Mouse (Mus musculus) stomach, embryonic 14.5 days (tissue): ENCODE results near the gene Zc3h12c. TPM values are rescaled to one million over a fixed set of nuclear protein-coding genes. Genes with fewer than 3 reads are reported as not detected.

Experiments used
- ATAC-seq: fragments of 200-750 bp; cut with Nextera tagmentation; 2 replicates; pipeline ENCODE4 v1.8.0; 2017; ENCODE audit warnings: low read depth, moderate TSS enrichment; ENCODE audit not compliant: insufficient number of reproducible peaks, insufficient read depth, low FRiP score
- H3K27ac ChIP-seq: fragments of 300-500 bp; sonication (generic); 2 replicates; pipeline ENCODE4 v1.5.1; 2014; ENCODE audit warnings: mild to moderate bottlenecking, low read length, moderate library complexity, mixed read lengths
- H3K27me3 ChIP-seq: fragments of 300-500 bp; sonication (generic); 2 replicates; pipeline ENCODE4 v1.6.1; 2014; ENCODE audit warnings: low read length, control low read depth, mixed read lengths; ENCODE audit not compliant: control insufficient read depth, insufficient read depth
- H3K36me3 ChIP-seq: fragments of 300-500 bp; sonication (generic); 2 replicates; pipeline ENCODE4 v1.6.1; 2014; ENCODE audit warnings: mild to moderate bottlenecking, control low read depth, low read length, moderate library complexity, mixed read lengths; ENCODE audit not compliant: control insufficient read depth, insufficient read depth
- H3K4me1 ChIP-seq: fragments of 300-500 bp; sonication (generic); 2 replicates; pipeline ENCODE4 v1.6.1; 2014; ENCODE audit warnings: low read length, control low read depth, mixed read lengths; ENCODE audit not compliant: control insufficient read depth, insufficient read depth
- H3K4me2 ChIP-seq: fragments of 300-500 bp; sonication (generic); replicated peaks from 2 replicates; pipeline ENCODE4 v1.6.1; 2014; ENCODE audit warnings: low read depth, low read length, control low read depth
- H3K4me3 ChIP-seq: fragments of 300-500 bp; sonication (generic); 2 replicates; pipeline ENCODE4 v1.5.1; 2014; ENCODE audit warnings: low read depth, low read length, control low read depth
- H3K9ac ChIP-seq: fragments of 300-500 bp; sonication (generic); replicated peaks from 2 replicates; pipeline ENCODE4 v1.6.1; 2014; ENCODE audit warnings: low read depth, mild to moderate bottlenecking, control low read depth, low read length, moderate library complexity, mixed read lengths
- H3K9me3 ChIP-seq: fragments of 300-500 bp; sonication (generic); 2 replicates; pipeline ENCODE4 v1.6.1; 2016; ENCODE audit warnings: low read depth, low read length, control low read depth; ENCODE audit not compliant: control insufficient read depth
- WGBS: fragments of 180-500 bp; shearing (Covaris S2); extraction: QIAGEN DNeasy Blood & Tissue Kit; methylation state at CpG from one replicate; pipeline ENCODE4 v1.1.7; 2014; 5-methylcytosine and 5-hydroxymethylcytosine counted together
- polyA plus RNA-seq: library from polyadenylated mRNA; unstranded; fragments of >200 nt; fragmentation: Nextera tagmentation; extraction: Ambion mirVana; gene quantifications from 2 replicates; pipeline ENCODE4 v1.2.1, GENCODE M21; 2014

The Zc3h12c gene
- polyA plus RNA-seq = 4.9 TPM in 2 replicates

DNA sequence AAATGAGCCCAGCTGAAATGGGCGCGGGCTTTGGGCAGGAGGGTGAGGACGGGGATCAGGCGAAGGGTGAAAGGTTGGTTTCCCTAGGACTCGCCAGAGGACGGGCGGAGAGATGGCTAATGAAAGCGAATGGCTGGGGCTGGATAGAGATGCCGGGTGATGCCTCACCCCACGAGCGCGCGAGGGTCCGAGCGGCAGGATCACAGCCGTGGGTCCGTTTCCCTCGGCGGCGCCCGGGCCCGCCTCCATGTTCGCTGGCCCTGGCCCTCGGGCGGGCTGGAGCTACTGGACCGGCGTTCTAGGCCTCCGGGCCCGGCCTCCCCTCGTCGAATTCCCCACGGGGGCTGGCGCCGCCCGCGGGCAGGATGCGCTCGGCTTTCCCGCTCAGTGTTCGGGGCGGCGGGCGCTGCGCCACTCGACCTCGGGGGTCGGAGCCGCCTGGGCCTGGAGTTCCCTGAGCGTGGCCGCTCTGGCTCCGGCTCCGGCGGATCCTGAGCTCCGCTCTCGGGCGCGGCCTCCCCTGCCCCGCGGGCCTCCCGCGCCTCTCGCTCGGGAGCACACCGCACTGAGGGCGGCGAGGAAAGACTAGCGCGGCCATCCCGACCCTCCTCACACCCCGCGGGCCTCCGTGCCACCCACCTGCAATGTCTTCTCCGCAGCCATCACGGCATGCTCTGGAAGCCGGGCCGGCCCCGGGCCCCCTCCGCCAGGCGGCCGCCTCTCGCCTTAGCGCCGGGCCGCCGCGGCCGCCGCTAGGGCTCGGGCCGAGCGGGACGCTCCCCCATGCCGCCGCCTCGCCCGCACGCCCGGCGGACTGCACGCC, at the start of gene Zc3h12c:
Zc3h12c (minus strand) TSS at position 710 of the 823 bp plus-strand sequence.
- peak within 1 kb of the TSS; percentile 85 for H3K4me3 ChIP-seq
- WGBS = under 1% methylated on average over 97 of the region's 100 CpGs
- H3K36me3 ChIP-seq = no peaks in the 10 kb centered on the region
- peak within 1 kb of the TSS; percentile 46 for H3K4me2 ChIP-seq
- H3K4me1 ChIP-seq = peaks cover 9% of the 10 kb centered on the region; the same call in 1 of the 2 replicates
- H3K9me3 ChIP-seq = no peaks in the 10 kb centered on the region
- peak within 1 kb of the TSS; percentile 90 for H3K9ac ChIP-seq
- H3K27ac ChIP-seq = peak within 1 kb of the TSS; percentile 89
- peak; percentile 71 for ATAC-seq
- H3K27me3 ChIP-seq = no peaks in the 10 kb centered on the region

DNA sequence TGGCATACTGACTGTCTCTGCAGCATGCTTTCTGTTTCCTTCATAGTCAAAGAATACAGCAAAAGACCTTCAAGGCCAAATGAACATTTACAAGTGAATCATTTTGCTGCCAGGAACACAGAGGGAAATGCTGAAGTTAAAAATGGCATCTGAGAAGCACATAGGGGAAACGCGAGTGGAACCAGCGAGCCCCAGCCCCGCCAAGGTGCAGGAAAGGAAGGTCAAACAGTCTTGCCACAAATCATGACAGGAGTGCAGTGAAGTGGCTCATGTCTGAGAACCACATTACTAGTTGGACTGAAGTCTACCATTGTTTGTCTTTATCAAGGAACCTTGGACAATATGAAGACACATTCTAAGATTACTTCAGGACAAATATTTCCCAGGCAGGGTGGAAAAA, 49.3 kb upstream of the Zc3h12c start:
- WGBS = 47% methylated on average over 4 of the region's 4 CpGs

GRCm38 (mm10) chr9:52215291-52215690, 46.9 kb upstream of the Zc3h12c start:
- Histone ChIP-seq H3K36me3 (no peaks in the 10 kb centered on the region), H3K4me3 (no peak overlapping the region), H3K27ac (no peak overlapping the region), H3K27me3 (no peaks in the 10 kb centered on the region), H3K4me2 (no peak overlapping the region), H3K4me1 (no peaks in the 10 kb centered on the region), H3K9me3 (no peaks in the 10 kb centered on the region), H3K9ac (no peak overlapping the region)
- WGBS = 79% methylated on average over 3 of the region's 3 CpGs
- ATAC-seq = no peak

More for the DNA sequence above, 49.3 kb upstream of the Zc3h12c start:
- no peak overlapping the region for H3K4me2 ChIP-seq
- no peak overlapping the region for H3K27ac ChIP-seq
- no peak for ATAC-seq
- H3K4me3 ChIP-seq = no peak overlapping the region
- no peaks in the 10 kb centered on the region for H3K36me3 ChIP-seq
- no peak overlapping the region for H3K9ac ChIP-seq
- H3K27me3 ChIP-seq = no peaks in the 10 kb centered on the region
- H3K9me3 ChIP-seq = no peaks in the 10 kb centered on the region
- H3K4me1 ChIP-seq = no peaks in the 10 kb centered on the region

DNA sequence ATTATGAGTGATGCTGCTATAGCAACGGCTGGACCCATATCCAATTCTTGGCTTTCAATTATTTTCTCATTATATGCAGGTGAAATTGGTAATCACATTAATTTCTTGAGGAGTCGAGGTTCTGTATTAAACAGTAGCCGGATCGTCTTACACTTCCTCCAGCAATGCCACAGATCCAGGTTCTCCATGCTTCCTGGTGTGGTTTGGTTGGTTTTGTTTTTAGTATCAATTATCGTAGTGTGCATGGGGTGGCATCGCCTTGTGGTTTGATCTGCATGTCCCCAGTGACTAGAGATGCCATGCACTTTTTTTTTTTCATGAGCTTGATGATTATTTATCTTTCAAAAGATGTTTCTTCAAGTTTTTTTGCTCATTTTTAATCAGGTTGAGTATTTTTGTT, 44.0 kb upstream of the Zc3h12c start:
- no peaks in the 10 kb centered on the region for H3K36me3 ChIP-seq
- WGBS = 88% methylated on average over 6 of the region's 6 CpGs

GRCm38 (mm10) chr9:52208510-52209030, 40.2 kb upstream of the Zc3h12c start:
- H3K27me3 ChIP-seq = no peaks in the 10 kb centered on the region
- ATAC-seq = no peak
- WGBS = 54% methylated on average over 3 of the region's 3 CpGs
- H3K4me2 ChIP-seq = no peak overlapping the region
- H3K9me3 ChIP-seq = no peaks in the 10 kb centered on the region
- H3K4me3 ChIP-seq = no peak overlapping the region
- H3K27ac ChIP-seq = no peak overlapping the region
- H3K36me3 ChIP-seq = no peaks in the 10 kb centered on the region
- no peaks in the 10 kb centered on the region for H3K4me1 ChIP-seq
- H3K9ac ChIP-seq = no peak overlapping the region

More for the DNA sequence above, 44.0 kb upstream of the Zc3h12c start:
- Histone ChIP-seq H3K4me1 (no peaks in the 10 kb centered on the region), H3K4me2 (no peak overlapping the region), H3K9me3 (no peaks in the 10 kb centered on the region), H3K4me3 (no peak overlapping the region), H3K27me3 (no peaks in the 10 kb centered on the region), H3K27ac (no peak overlapping the region), H3K9ac (no peak overlapping the region)
- ATAC-seq = no peak

DNA sequence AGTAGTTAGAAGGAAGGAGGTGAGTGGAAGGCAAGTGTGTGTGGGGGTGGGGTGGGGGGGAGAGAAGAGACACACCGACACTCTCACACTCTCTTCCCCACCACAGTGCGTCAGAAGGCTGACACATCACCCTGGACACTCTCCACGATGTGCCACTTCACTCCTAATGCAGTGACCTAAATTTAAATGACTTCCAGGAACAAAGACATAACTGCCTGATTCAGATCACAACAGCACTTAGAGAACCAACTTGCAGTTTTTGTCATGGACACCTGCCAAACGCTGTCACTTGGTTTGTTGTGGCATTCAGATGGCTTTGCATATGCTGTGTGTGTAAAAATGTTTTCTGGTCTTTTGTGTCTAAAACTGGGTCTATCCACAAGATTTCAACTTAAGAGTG, 34.8 kb upstream of the Zc3h12c start:
- H3K27ac ChIP-seq = no peak overlapping the region
- H3K4me3 ChIP-seq = no peak overlapping the region
- H3K4me2 ChIP-seq = no peak overlapping the region
- no peak overlapping the region for H3K9ac ChIP-seq
- 78% methylated on average over 4 of the region's 4 CpGs for WGBS
- no peak for ATAC-seq
- H3K4me1 ChIP-seq = no peaks in the 10 kb centered on the region
- no peaks in the 10 kb centered on the region for H3K9me3 ChIP-seq
- H3K27me3 ChIP-seq = no peaks in the 10 kb centered on the region
- H3K36me3 ChIP-seq = no peaks in the 10 kb centered on the region

DNA sequence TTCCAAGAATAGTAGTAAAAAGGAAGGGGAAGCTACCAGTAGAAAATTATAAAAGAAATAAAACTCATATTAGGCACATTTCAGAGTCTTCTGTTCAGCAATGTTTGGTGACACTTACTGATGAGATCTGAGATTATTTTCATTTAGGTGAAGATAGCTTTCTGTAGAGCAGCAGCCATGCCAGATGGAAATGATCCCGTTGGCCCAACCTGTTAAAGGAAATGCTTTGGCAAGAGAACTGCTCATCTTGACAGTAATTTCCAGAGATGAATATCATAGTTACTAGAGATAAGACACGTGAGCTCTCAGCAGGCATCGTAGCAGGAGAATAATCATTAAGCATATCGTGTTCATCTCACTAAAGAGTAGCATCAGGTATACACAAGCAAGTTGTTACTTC, 31.9 kb upstream of the Zc3h12c start:
- WGBS = 69% methylated on average over 4 of the region's 4 CpGs
- Histone ChIP-seq H3K27ac (no peak overlapping the region), H3K9ac (no peak overlapping the region), H3K4me2 (no peak overlapping the region), H3K36me3 (no peaks in the 10 kb centered on the region), H3K9me3 (no peaks in the 10 kb centered on the region), H3K4me3 (no peak overlapping the region), H3K4me1 (no peaks in the 10 kb centered on the region), H3K27me3 (no peaks in the 10 kb centered on the region)
- no peak for ATAC-seq

DNA sequence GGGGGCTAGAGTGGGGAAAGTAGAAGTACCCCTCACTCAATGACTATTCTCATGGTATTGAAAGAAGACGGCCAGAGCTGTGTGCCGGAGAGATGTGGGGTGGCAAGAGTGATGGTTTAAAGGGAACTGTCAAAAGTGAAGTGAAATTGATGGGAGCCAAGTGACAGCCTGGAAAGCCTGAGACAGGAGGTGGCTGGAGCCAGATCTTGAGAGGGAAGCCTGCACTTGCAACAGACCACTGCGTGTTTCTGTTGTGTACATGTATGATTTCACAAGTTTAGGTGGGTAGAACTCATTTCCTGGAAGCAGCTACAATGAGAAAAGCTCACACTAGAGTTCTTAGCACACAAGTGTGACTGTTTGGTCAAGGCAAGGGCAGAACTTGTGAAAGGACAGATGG, 27.5 kb upstream of the Zc3h12c start:
- Histone ChIP-seq H3K4me1 (no peaks in the 10 kb centered on the region), H3K36me3 (no peaks in the 10 kb centered on the region), H3K27ac (no peak overlapping the region), H3K9me3 (no peaks in the 10 kb centered on the region), H3K4me3 (no peak overlapping the region), H3K4me2 (no peak overlapping the region), H3K9ac (no peak overlapping the region), H3K27me3 (no peaks in the 10 kb centered on the region)
- ATAC-seq = no peak
- 82% methylated on average over 3 of the region's 3 CpGs for WGBS
